Mouse (Mus musculus): ENCODE measurements at regions not wholly inside any gene's neighbourhood (a gene's known extent, or its start where the extent isn't known, plus 50 kb on each side); places are given as distances from the start of the nearest gene placed in this dataset.
A peak's percentile ranks its signal among the peaks of the same experiment; 100 is the strongest.

DNA sequence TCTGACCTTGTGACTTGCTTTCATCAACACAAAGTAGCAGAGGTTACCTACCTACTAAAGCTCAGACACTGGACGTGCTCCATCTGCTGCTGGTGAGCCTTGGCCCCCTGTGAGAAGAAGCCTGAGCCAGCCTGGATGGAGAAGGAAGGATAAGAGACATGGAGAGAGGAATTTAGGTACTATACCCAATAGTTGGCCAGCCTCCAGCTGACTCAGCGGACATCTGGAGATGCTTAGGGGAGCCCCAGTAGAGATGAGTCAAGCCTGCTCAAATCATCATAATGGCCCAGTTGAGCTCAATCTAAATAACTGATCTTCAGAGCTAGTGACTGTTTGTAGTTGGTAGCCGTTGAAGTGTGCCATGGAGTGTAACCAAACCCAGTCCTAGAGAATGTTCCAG, 53.7 kb upstream of the Ripply2 start:
- peak; percentile 43 for DNase-seq

- no peak for DNase-seq
Observed at GRCm38 (mm10) chr9:86957076-86957475, 58.3 kb upstream of the Ripply2 start.

GRCm38 (mm10) chr9:86955720-86956119, 59.6 kb upstream of the Ripply2 start:
- no peak for DNase-seq

DNA sequence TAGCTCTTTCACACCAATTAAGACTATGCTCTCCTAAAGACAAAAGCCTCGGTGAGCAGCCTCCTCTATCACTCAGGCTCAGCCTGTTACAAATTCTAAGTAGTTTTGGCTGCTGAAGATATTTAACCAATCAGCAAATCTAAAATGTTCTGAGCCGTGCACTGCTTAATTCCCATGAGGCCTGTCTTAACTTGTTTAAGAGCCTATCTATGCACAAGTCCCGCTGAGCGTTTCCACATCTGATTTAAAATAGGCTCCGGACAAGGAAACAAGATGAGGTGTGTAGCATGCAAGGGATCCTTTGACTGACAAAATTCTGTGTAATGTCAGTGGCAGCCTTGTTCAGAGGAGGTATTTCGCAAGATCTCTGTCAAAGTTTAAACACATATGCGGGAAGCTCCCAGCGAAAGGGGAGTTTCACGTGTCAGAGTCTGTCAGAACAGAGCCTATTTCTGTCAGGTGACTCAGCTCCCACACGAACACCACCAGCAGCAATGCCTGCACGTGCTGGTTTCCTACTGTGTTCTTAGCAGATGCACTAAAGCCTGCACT, 63.3 kb upstream of the Ripply2 start:
- DNase-seq: no peak

DNA sequence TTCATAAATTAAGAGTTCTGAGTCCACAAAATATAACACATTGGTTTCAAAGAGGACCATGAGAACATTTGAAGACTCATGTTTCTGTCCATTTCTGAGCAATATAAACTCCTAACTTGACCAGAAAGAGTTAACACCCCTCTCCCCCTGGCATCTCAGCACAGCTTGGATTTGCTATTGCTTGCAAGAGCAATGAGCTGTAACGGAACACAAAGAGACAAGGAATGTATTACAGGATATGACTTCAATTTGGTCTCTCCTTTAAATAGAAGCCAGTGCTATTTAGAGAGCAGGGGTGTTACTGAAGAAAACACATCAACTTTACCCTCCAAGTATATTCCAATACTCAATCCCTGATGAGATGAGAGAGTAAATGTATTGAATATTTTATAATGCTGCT, 65.5 kb upstream of the Ripply2 start:
- no peak for DNase-seq

GRCm38 (mm10) chr9:86931196-86931595, 50.7 kb upstream of the Snap91 start:
- DNase-seq: no peak
